Mouse (Mus musculus) CH12.LX (cell line): Measurements from ENCODE around the gene Lztr1. TPM values are rescaled to one million over a fixed set of nuclear protein-coding genes. Genes with fewer than 3 reads are reported as not detected.

ENCODE experiments used
- DNase-seq: peaks from one replicate; pipeline ENCODE4 v3.0.0-alpha.2; 2013; ENCODE audit errors: extremely low read depth
- H3K27ac ChIP-seq: 2 replicates; pipeline ENCODE4 v1.5.1; 2012; ENCODE audit warnings: low read depth, mild to moderate bottlenecking, control low read depth, moderate library complexity; ENCODE audit not compliant: insufficient read depth
- H3K27me3 ChIP-seq: replicated peaks from 2 replicates; pipeline ENCODE3; 2012; ENCODE audit warnings: inconsistent platforms
- H3K36me3 ChIP-seq, 2 experiments: replicated peaks in 1 of 2; 2 replicates each; pipeline versions ENCODE3 to v1.6.1; 2012; ENCODE audit warnings: inconsistent platforms in 1 of 2, low read length in 1 of 2, mild to moderate bottlenecking in 1 of 2, mixed read lengths in 1 of 2, moderate library complexity in 1 of 2; ENCODE audit not compliant: control insufficient read depth in 1 of 2, insufficient read depth in 1 of 2
- H3K4me1 ChIP-seq, 2 experiments: 2 replicates each; pipeline ENCODE4 v1.6.1; 2012; ENCODE audit warnings: inconsistent platforms in 1 of 2, moderate library complexity in 1 of 2; ENCODE audit not compliant: insufficient read depth in 2 of 2, control insufficient read depth in 1 of 2
- H3K4me2 ChIP-seq: 2 replicates; pipeline ENCODE4 v1.6.1; 2012; ENCODE audit warnings: low read depth, mild to moderate bottlenecking, control low read depth; ENCODE audit not compliant: poor library complexity, insufficient read depth, severe bottlenecking
- H3K4me3 ChIP-seq, 3 experiments: fragments of 150-350 bp in 1 of 3; sonication (generic) in 1 of 3; replicated peaks in 1 of 3; 2 replicates each; pipeline versions ENCODE3 to v1.5.1; 2011 to 2012; ENCODE audit warnings: low read depth in 2 of 3, low read length in 2 of 3, mild to moderate bottlenecking in 2 of 3, moderate library complexity in 2 of 3, control low read depth in 1 of 3, improper control_type of control experiment in 1 of 3, inconsistent platforms in 1 of 3, mixed read lengths in 1 of 3; ENCODE audit not compliant: poor library complexity in 1 of 3
- H3K79me2 ChIP-seq: replicated peaks from 2 replicates; pipeline ENCODE4 v1.6.1; 2012; ENCODE audit warnings: mild to moderate bottlenecking, moderate library complexity; ENCODE audit not compliant: control insufficient read depth, poor library complexity, insufficient read depth, severe bottlenecking; ENCODE audit errors: extremely low read depth
- H3K9ac ChIP-seq: 2 replicates; pipeline ENCODE4 v1.6.1; 2012; ENCODE audit warnings: low read depth, mild to moderate bottlenecking, control low read depth, moderate library complexity; ENCODE audit not compliant: insufficient read depth
- H3K9me3 ChIP-seq: replicated peaks from 2 replicates; pipeline ENCODE3; 2012; ENCODE audit warnings: low read length, inconsistent platforms, mixed read lengths
- CHD2 ChIP-seq: IDR thresholded peaks from 2 replicates; pipeline ENCODE4 v1.6.1; 2011; ENCODE audit warnings: low read length, improper control_type of control experiment
- CTCF ChIP-seq, 2 experiments: IDR thresholded peaks in 1 of 2; conservative IDR thresholded peaks in 1 of 2; 2 replicates each; pipeline ENCODE4 v1.5.1; 2011 to 2012; ENCODE audit warnings: low read depth in 2 of 2, low read length in 2 of 2, improper control_type of control experiment in 1 of 2, inconsistent platforms in 1 of 2, mild to moderate bottlenecking in 1 of 2, moderate library complexity in 1 of 2
- GABPA ChIP-seq: IDR thresholded peaks from 2 replicates; pipeline ENCODE4 v1.6.1; 2012; ENCODE audit warnings: low read depth, low read length, improper control_type of control experiment, inconsistent platforms; ENCODE audit not compliant: insufficient replicate concordance
- IRF4 ChIP-seq: IDR thresholded peaks from 2 replicates; pipeline ENCODE4 v1.6.1; 2014; ENCODE audit warnings: low read depth, mild to moderate bottlenecking, inconsistent platforms, low read length, improper control_type of control experiment
- MAFK ChIP-seq: IDR thresholded peaks from 2 replicates; pipeline ENCODE4 v1.6.1; 2011; ENCODE audit warnings: low read length, improper control_type of control experiment; ENCODE audit not compliant: insufficient replicate concordance
- MAX ChIP-seq: IDR thresholded peaks from 2 replicates; pipeline ENCODE4 v1.6.1; 2011; ENCODE audit warnings: low read length, improper control_type of control experiment
- MAZ ChIP-seq: IDR thresholded peaks from 2 replicates; pipeline ENCODE4 v1.6.1; 2012; ENCODE audit warnings: low read depth, mild to moderate bottlenecking, inconsistent platforms, low read length, improper control_type of control experiment, moderate library complexity
- MEF2A ChIP-seq: IDR thresholded peaks from 2 replicates; pipeline ENCODE4 v1.6.1; 2014; ENCODE audit warnings: low read depth, mild to moderate bottlenecking, inconsistent platforms, low read length, improper control_type of control experiment, borderline replicate concordance
- NRF1 ChIP-seq: IDR thresholded peaks from 2 replicates; pipeline ENCODE4 v1.6.1; 2014; ENCODE audit warnings: low read depth, mild to moderate bottlenecking, inconsistent platforms, low read length, improper control_type of control experiment, moderate library complexity
- PAX5 ChIP-seq: IDR thresholded peaks from 2 replicates; pipeline ENCODE4 v1.6.1; 2012; ENCODE audit warnings: low read length, inconsistent platforms, mixed read lengths
- POLR2AphosphoS2 ChIP-seq: IDR thresholded peaks from 2 replicates; pipeline ENCODE4 v1.6.1; 2011; ENCODE audit warnings: low read depth, low read length, improper control_type of control experiment
- SIN3A ChIP-seq: IDR thresholded peaks from 2 replicates; pipeline ENCODE4 v1.6.1; 2012; ENCODE audit warnings: low read length, improper control_type of control experiment, inconsistent platforms
- SMC3 ChIP-seq: IDR thresholded peaks from 2 replicates; pipeline ENCODE4 v1.6.1; 2011; ENCODE audit warnings: low read depth, low read length, improper control_type of control experiment
- UBTF ChIP-seq: IDR thresholded peaks from 2 replicates; pipeline ENCODE4 v1.6.1; 2012; ENCODE audit warnings: low read depth, mild to moderate bottlenecking, inconsistent platforms, low read length, improper control_type of control experiment, moderate library complexity
- USF1 ChIP-seq: IDR thresholded peaks from 2 replicates; pipeline ENCODE4 v1.6.1; 2014; ENCODE audit warnings: low read depth, mild to moderate bottlenecking, inconsistent platforms, low read length, improper control_type of control experiment
- ZKSCAN1 ChIP-seq: IDR thresholded peaks from 2 replicates; pipeline ENCODE4 v1.6.1; 2012; ENCODE audit warnings: low read depth, inconsistent platforms, low read length, improper control_type of control experiment, borderline replicate concordance
- ZNF384 ChIP-seq: IDR thresholded peaks from 2 replicates; pipeline ENCODE4 v1.6.1; 2012; ENCODE audit warnings: low read depth, low read length, improper control_type of control experiment, inconsistent platforms
- dilution Hi-C: fragments of 300-500 bp; cut with MboI; formaldehyde crosslinking; loops from 2 replicates; pipeline ENCODE4 v1.14.3; 2020; ENCODE audit warnings: low sequenced_read_pairs; ENCODE audit not compliant: extremely low pct_unique_long_range_greater_than_20kb, extremely low pct_ligation_motif_present
- in situ Hi-C: fragments of 300-500 bp; cut with MboI; formaldehyde crosslinking; loops from 3 replicates; pipeline ENCODE4 v1.14.3; 2019; ENCODE audit warnings: low sequenced_read_pairs, low pct_ligation_motif_present, low pct_unique_long_range_greater_than_20kb, mixed read lengths
- polyA plus RNA-seq: library from polyadenylated mRNA; unstranded; fragments of >175 nt; gene quantifications from 2 replicates; pipeline ENCODE4 v1.2.1, GENCODE M21; 2012; ENCODE audit warnings: low read depth; ENCODE audit not compliant: insufficient read length
- total RNA-seq, 2 experiments: library from RNA; depleted of rRNA; stranded (reverse); fragments of 300-350 nt in 1 of 2; fragments of >200 nt in 1 of 2; gene quantifications; 2 replicates each; pipeline ENCODE4 v1.2.3; 2012 to 2014

Gene Lztr1
- total and polyA plus RNA-seq, 3 experiments = 110 to 138 (median 111) TPM

GRCm38 (mm10) chr16:17536584-17536983 lies 28.1 kb downstream of the Lztr1 start:
- dilution Hi-C loops = no loop called here
- H3K4me1 ChIP-seq = peaks cover 0 to 10% of the 10 kb centered on the region in 2 experiments; a peak in 2 of 4 replicates
- in situ Hi-C loops = loop anchor here (10.0 kb wide), 1 partner anchor 332 kb away; the partner anchor contains the start of genes Rimbp3 and Ube2l3
- H3K9ac ChIP-seq = no peak overlapping the region
- no peak for TF ChIP-seq MEF2A
- TF ChIP-seq SMC3 = no peak
- no peak for TF ChIP-seq MAFK
- TF ChIP-seq USF1 = no peak
- TF ChIP-seq MAZ = no peak
- no peak for TF ChIP-seq NRF1
- no peak for TF ChIP-seq PAX5
- TF ChIP-seq CHD2 = no peak
- TF ChIP-seq POLR2AphosphoS2 = no peak
- TF ChIP-seq GABPA = no peak
- H3K36me3 ChIP-seq = no peaks in the 10 kb centered on the region
- peaks cover 2% of the 10 kb centered on the region for H3K9me3 ChIP-seq
- no peak overlapping the region for H3K4me2 ChIP-seq
- peaks cover 26% of the 10 kb centered on the region for H3K27me3 ChIP-seq
- H3K27ac ChIP-seq = no peak overlapping the region
- H3K4me3 ChIP-seq = no peak overlapping the region
- DNase-seq = no peak
- H3K79me2 ChIP-seq = no peaks in the 10 kb centered on the region

GRCm38 (mm10) chr16:17542632-17543031 lies 34.1 kb downstream of the Lztr1 start:
- H3K4me3 ChIP-seq = no peak overlapping the region
- DNase-seq = no peak
- H3K9me3 ChIP-seq = peaks cover 3% of the 10 kb centered on the region
- TF ChIP-seq NRF1 = no peak
- TF ChIP-seq CTCF (conservative IDR thresholded peaks at IDR 0.05 in 1 of 2, IDR thresholded peaks at IDR 0.05 in 1 of 2; ENCODE audit: low read depth in 2 of 2, low read length in 2 of 2) = no peak
- no peak for TF ChIP-seq MEF2A
- TF ChIP-seq IRF4 = no peak
- TF ChIP-seq PAX5 = no peak
- TF ChIP-seq MAX = no peak
- no peak overlapping the region for H3K4me2 ChIP-seq
- no peaks in the 10 kb centered on the region for H3K79me2 ChIP-seq
- peaks cover 55% of the 10 kb centered on the region for H3K27me3 ChIP-seq
- no peaks in the 10 kb centered on the region for H3K4me1 ChIP-seq
- dilution Hi-C loops = no loop called here
- no peak overlapping the region for H3K27ac ChIP-seq
- H3K9ac ChIP-seq = no peak overlapping the region
- in situ Hi-C loops = no loop called here
- no peaks in the 10 kb centered on the region for H3K36me3 ChIP-seq

GRCm38 (mm10) chr16:17552837-17553236 lies 44.3 kb downstream of the Lztr1 start:
- Histone ChIP-seq H3K4me3 (no peak overlapping the region), H3K4me1 (peaks cover 13 to 29% of the 10 kb centered on the region in 2 experiments), H3K4me2 (no peak overlapping the region), H3K9ac (no peak overlapping the region), H3K27me3 (peaks cover 8% of the 10 kb centered on the region), H3K79me2 (no peaks in the 10 kb centered on the region), H3K36me3 (no peaks in the 10 kb centered on the region), H3K27ac (no peak overlapping the region), H3K9me3 (no peaks in the 10 kb centered on the region)
- in situ Hi-C loops (loop anchor here (5.0 to 10.0 kb wide), 2 partner anchors 34 to 182 kb away; partner anchors contain the start of gene Med15), dilution Hi-C loops (no loop called here)
- no peak for DNase-seq
- TF ChIP-seq UBTF (no peak), ZNF384 (no peak), ZKSCAN1 (no peak), SIN3A (no peak), CTCF (conservative IDR thresholded peaks at IDR 0.05 in 1 of 2, IDR thresholded peaks at IDR 0.05 in 1 of 2; ENCODE audit: low read depth in 2 of 2, low read length in 2 of 2) (no peak)
